Mouse (Mus musculus): ENCODE data around the gene Pilra. TPM values are rescaled to one million over a fixed set of nuclear protein-coding genes. Genes with fewer than 3 reads are reported as not detected.

The Pilra gene
- total RNA-seq, 2 experiments from 2014 or later = 0.27 to 0.33 TPM

- intact Hi-C loops (cut with DNase I; ENCODE audit: low total_unique reads) = no loop called here
- DNase-seq = no peak
Measured at GRCm38 (mm10) chr5:137826421-137826820, 9.7 kb downstream of the Pilra start.

GRCm38 (mm10) chr5:137825971-137826370 lies 10.1 kb downstream of the Pilra start:
- no peak for DNase-seq
- intact Hi-C loops (cut with DNase I; ENCODE audit: low total_unique reads) = no loop called here

- no peak for DNase-seq
- intact Hi-C loops (cut with DNase I; ENCODE audit: low total_unique reads) = no loop called here
Measured at GRCm38 (mm10) chr5:137825030-137825429, 11.1 kb downstream of the Pilra start.

- intact Hi-C loops (cut with DNase I; ENCODE audit: low total_unique reads) = no loop called here
- DNase-seq = no peak
Measured at GRCm38 (mm10) chr5:137823455-137824045, 12.5 kb downstream of the Pilra start.

DNA sequence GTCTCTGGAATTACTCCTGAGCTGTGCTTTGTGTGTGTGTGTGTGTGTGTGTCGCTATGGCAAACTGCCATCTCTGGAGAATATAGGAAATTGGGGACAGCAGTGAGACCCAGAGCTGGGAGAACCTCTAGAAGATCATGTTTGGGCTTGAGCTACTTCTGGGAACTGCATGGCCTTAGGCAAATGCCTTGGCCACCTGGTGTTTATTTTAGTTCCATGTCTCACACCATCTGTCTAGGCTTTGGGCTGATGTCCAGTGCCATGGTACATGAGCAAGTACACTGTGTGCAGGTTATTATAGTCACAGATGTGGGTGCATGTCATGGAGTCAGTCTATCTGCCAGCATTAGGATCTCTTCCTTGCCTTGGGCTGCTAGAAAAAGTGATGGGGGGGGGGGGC lies 13.5 kb downstream of the Pilra start:
- intact Hi-C loops (cut with DNase I; ENCODE audit: low total_unique reads) = no loop called here
- no peak for DNase-seq

- intact Hi-C loops (cut with DNase I; ENCODE audit: low total_unique reads) = no loop called here
Measured at GRCm38 (mm10) chr5:137822126-137822525, 14.0 kb downstream of the Pilra start.

GRCm38 (mm10) chr5:137817466-137818222 lies 18.4 kb downstream of the Pilra start:
- intact Hi-C loops (cut with DNase I; ENCODE audit: low total_unique reads) = no loop called here
- DNase-seq = no peak

More at GRCm38 (mm10) chr5:137822126-137822525, 14.0 kb downstream of the Pilra start:
- DNase-seq = no peak

GRCm38 (mm10) chr5:137808316-137808715 lies 27.8 kb downstream of the Pilra start:
- no peak for DNase-seq
- intact Hi-C loops (cut with DNase I; ENCODE audit: low total_unique reads) = no loop called here

DNA sequence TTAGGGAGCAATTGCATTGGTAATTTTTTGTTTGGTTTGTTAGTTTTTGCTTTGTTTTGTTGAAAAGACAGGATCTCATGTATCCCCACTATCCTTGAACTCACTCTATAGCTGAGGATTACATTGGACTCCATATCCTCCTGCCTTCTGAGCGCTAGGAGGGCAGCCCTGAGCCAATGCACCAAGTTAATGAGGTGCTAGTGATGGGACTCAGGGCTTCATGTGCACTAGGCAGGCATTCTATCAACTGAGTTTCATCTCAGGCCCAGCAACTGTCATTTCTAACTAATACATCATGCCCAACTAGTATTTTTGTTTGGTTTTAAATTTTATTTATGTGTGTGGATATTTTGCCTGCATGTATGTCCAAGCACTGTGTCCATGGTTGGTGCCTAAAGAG lies 29.9 kb downstream of the Pilra start:
- intact Hi-C loops (cut with DNase I; ENCODE audit: low total_unique reads) = no loop called here
- DNase-seq = no peak

- no peak for DNase-seq
- intact Hi-C loops (cut with DNase I; ENCODE audit: low total_unique reads) = no loop called here
Measured at GRCm38 (mm10) chr5:137800917-137801316, 35.2 kb downstream of the Pilra start.

- intact Hi-C loops (cut with DNase I; ENCODE audit: low total_unique reads) = no loop called here
- no peak for DNase-seq
Measured at GRCm38 (mm10) chr5:137796606-137797005, 39.5 kb downstream of the Pilra start.

GRCm38 (mm10) chr5:137791553-137791952 lies 44.5 kb downstream of the Pilra start:
- no peak for DNase-seq
- intact Hi-C loops (cut with DNase I; ENCODE audit: low total_unique reads) = loop anchor here (5.0 kb wide), 1 partner anchor 86 kb away; no protein-coding TSS in a partner anchor

- no peak for DNase-seq
- intact Hi-C loops (cut with DNase I; ENCODE audit: low total_unique reads) = no loop called here
Measured at GRCm38 (mm10) chr5:137788946-137789531, 47.0 kb downstream of the Pilra start.

DNA sequence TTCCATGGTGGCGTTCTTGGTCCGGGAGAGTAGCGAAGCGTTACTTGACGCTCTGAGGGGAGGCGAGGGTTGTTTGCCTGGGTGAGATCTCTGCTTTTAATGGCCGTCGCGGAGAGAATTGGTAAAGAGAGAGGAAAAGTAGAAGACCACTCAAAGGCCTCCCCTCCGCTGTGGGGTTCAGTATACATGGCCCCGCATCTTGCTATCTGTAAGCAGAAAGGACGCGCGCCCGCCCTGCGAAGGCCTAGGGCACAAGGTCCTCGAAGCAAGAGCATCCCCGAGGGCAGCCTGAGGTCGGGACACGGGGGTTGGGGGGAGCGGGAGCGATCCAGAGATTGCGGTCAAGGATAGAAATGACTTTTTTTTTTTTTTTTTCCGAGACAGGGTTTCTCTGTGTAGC lies 47.9 kb downstream of the Pilra start:
- intact Hi-C loops (cut with DNase I; ENCODE audit: low total_unique reads) = no loop called here
- peak; percentile 18 for DNase-seq

DNA sequence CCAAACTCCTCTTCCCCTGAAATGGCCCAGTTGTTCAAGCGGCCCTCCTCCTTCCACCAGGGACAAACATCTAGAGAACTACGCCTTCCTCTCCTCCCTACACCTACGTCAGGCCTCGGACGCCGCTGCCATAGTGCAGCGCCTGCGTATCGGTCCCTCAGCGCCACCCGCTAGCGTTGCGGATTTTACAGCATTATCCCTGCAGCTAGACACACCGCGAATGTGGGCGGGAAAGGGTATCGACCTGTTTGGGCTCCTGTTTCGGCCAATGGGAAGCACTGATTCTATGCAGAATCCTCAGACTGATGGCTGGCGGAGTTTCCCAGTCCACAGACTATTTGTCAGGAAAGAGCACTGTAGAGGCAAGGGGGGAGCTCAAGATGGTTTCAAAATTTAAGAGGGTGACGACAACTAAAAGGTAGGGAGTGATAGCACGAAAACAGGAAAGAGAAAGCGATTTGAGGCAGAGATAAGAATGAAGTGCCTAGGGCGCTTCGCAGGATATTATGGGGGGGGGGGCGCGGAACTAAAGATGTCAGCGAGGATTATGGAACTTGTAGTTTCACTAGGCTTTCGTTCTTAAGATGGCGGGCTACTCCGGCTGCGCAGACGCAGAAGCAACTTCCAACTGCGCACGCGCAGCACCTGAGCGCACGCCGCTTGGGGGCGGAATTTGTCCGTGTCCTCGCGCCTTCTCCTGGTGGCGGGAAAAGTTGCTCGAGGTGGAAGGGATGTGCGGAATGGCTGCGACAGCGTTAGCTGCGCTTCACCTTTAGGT lies 48.7 kb downstream of the Pilra start, which contains the start of the genes Mepce and Zcwpw1:
TSS of gene Mepce (minus strand) at position 505 of the 778 bp plus-strand sequence.
TSS of gene Zcwpw1 (plus strand) at position 648 of the 778 bp plus-strand sequence.
- intact Hi-C loops (cut with DNase I; ENCODE audit: low total_unique reads) = no loop called here

GRCm38 (mm10) chr5:137786109-137786942 lies 49.8 kb downstream of the Pilra start:
- peak; percentile 99 for DNase-seq
- intact Hi-C loops (cut with DNase I; ENCODE audit: low total_unique reads) = no loop called here

More for the DNA sequence above, 48.7 kb downstream of the Pilra start, which contains the start of the genes Mepce and Zcwpw1:
- peak; percentile 93 for DNase-seq

- peak; percentile 55 for DNase-seq
Measured at GRCm38 (mm10) chr5:137785164-137786031, 50.7 kb downstream of the Pilra start.

GRCm38 (mm10) chr5:137784546-137784945 lies 51.5 kb downstream of the Pilra start:
- intact Hi-C loops (cut with DNase I; ENCODE audit: low total_unique reads) = no loop called here
- DNase-seq = no peak

More at GRCm38 (mm10) chr5:137785164-137786031, 50.7 kb downstream of the Pilra start:
- intact Hi-C loops (cut with DNase I; ENCODE audit: low total_unique reads) = no loop called here
